Mouse (Mus musculus) forebrain, embryonic 11.5 days (tissue): ENCODE results near the gene Mpl. TPM values are rescaled to one million over a fixed set of nuclear protein-coding genes. Genes with fewer than 3 reads are reported as not detected.

ENCODE experiments used
- ATAC-seq: fragments of 200-750 bp; cut with Nextera tagmentation; replicated peaks from 2 replicates; pipeline ENCODE4 v1.8.0; 2017; ENCODE audit warnings: moderate TSS enrichment; ENCODE audit not compliant: low FRiP score
- DNase-seq: peaks from one replicate; pipeline ENCODE4 v3.0.0-alpha.2; 2017; ENCODE audit warnings: low spot score
- H3K27ac ChIP-seq: fragments of 300-500 bp; sonication (generic); 2 replicates; pipeline ENCODE4 v1.5.1; 2014; ENCODE audit warnings: low read depth, low read length
- H3K27me3 ChIP-seq: fragments of 300-500 bp; sonication (generic); 2 replicates; pipeline ENCODE4 v1.6.1; 2014; ENCODE audit warnings: mild to moderate bottlenecking, low read length, mixed read lengths; ENCODE audit not compliant: control insufficient read depth, insufficient read depth
- H3K36me3 ChIP-seq: fragments of 300-500 bp; sonication (generic); 2 replicates; pipeline ENCODE4 v1.6.1; 2014; ENCODE audit warnings: mild to moderate bottlenecking, low read length, moderate library complexity, mixed read lengths; ENCODE audit not compliant: control insufficient read depth, insufficient read depth
- H3K4me1 ChIP-seq: fragments of 300-500 bp; sonication (generic); replicated peaks from 2 replicates; pipeline ENCODE4 v1.6.1; 2014; ENCODE audit warnings: low read length, mixed read lengths; ENCODE audit not compliant: control insufficient read depth, insufficient read depth
- H3K4me2 ChIP-seq: fragments of 300-500 bp; sonication (generic); 2 replicates; pipeline ENCODE4 v1.6.1; 2014; ENCODE audit warnings: low read depth, mild to moderate bottlenecking, low read length, moderate library complexity, mixed read lengths; ENCODE audit not compliant: severe bottlenecking
- H3K4me3 ChIP-seq: fragments of 300-500 bp; sonication (generic); 2 replicates; pipeline ENCODE4 v1.5.1; 2014; ENCODE audit warnings: low read depth, low read length
- H3K9ac ChIP-seq: fragments of 300-500 bp; sonication (generic); 2 replicates; pipeline ENCODE4 v1.6.1; 2014; ENCODE audit warnings: low read length
- H3K9me3 ChIP-seq: fragments of 300-500 bp; sonication (generic); 2 replicates; pipeline ENCODE4 v1.6.1; 2016; ENCODE audit warnings: low read length, mixed read lengths; ENCODE audit not compliant: control insufficient read depth
- WGBS: fragments of 180-500 bp; shearing (Covaris S2); extraction: QIAGEN DNeasy Blood & Tissue Kit; methylation state at CpG from one replicate; pipeline ENCODE4 v1.1.7; 2014; 5-methylcytosine and 5-hydroxymethylcytosine counted together
- polyA plus RNA-seq: library from polyadenylated mRNA; unstranded; fragments of >200 nt; fragmentation: Nextera tagmentation; extraction: Ambion mirVana; gene quantifications from 2 replicates; pipeline ENCODE4 v1.2.1, GENCODE M21; 2014

Gene Mpl
- polyA plus RNA-seq, 1 experiment from 2014 or later = 1.0 TPM

DNA sequence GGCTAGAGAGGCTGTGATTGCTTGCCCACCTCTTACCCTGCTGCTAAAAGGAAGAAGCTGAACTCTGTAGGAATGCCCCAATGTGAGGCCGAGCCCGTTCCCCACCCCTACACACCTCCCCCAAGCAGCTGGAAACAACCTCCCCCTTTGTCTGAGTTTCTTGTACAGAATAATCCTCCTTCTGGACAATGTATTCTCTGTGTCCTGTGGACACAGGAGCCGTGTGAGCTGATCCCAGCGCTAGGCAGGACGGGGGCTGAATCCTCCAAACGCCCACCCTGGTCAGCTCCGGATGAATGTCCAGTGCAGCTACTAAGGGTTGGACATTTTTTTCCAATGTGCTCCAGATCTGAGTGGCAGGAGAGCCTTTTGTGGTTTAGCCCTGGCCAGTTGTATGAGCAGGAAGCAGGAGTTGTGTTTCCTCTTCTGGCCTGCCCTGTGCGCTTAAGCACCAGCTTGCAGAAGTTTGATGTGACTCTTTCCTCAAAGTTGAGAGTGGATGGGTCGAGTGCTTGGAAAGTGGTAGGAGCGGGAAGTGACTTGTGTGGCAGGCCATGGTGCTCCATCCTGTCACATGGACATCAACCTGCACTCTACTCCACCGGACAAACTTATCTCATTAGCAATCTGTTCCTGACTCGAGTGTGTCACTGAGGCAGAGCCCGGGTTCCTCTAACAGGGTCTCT is 40.1 kb downstream of the Mpl start:
- ATAC-seq = no peak
- DNase-seq = no peak
- no peak overlapping the region for H3K4me3 ChIP-seq
- H3K27me3 ChIP-seq = no peaks in the 10 kb centered on the region
- H3K4me1 ChIP-seq = no peaks in the 10 kb centered on the region
- H3K36me3 ChIP-seq = peaks cover 7% of the 10 kb centered on the region
- H3K9ac ChIP-seq = no peak overlapping the region
- H3K9me3 ChIP-seq = no peaks in the 10 kb centered on the region
- H3K4me2 ChIP-seq = no peak overlapping the region
- no peak overlapping the region for H3K27ac ChIP-seq
- WGBS = 86% methylated on average over 13 of the region's 13 CpGs

DNA sequence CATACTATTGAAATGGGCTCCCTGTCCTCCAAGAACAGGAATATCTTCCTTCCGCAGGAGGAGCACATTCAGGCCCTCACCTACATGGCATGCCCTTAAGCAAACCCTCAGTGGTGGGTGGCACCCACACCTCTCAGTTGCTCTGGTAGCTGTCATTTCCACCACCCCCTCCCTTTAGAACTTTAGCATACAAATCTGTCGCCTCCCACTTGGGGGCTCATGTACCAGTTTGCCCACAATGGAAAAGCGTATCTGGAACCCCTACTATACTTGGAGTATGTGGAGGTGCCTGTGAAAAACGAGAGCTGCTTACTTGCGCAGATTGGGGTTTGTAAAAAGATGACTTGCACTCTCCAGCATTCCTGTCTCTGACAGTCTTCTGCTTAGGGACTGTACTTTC is 41.0 kb downstream of the Mpl start:
- H3K9ac ChIP-seq = no peak overlapping the region
- peaks cover 10% of the 10 kb centered on the region for H3K36me3 ChIP-seq
- WGBS = 93% methylated on average over 5 of the region's 5 CpGs
- no peak for ATAC-seq
- no peak overlapping the region for H3K4me3 ChIP-seq
- no peak for DNase-seq
- no peaks in the 10 kb centered on the region for H3K9me3 ChIP-seq
- no peaks in the 10 kb centered on the region for H3K27me3 ChIP-seq
- no peaks in the 10 kb centered on the region for H3K4me1 ChIP-seq
- no peak overlapping the region for H3K27ac ChIP-seq
- H3K4me2 ChIP-seq = no peak overlapping the region

DNA sequence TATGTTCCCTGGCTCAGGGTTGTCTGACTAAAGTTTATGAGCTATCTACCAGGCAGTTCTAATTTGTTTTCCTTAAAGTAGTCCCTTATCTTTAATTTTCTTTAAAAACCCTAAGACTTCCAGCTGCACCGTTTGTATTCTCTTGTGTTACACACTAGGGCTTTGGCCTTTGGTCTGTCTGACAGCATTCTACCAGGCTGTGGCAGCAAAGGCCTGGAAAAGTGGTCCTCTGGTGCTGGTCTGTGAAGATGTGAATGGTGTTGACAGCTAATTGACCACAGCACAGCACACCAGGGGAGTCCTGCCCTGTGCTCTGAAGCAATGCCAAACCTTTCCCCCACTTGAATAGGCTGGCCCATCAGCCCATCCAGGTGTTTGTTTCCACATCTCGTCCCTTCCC is 41.5 kb downstream of the Mpl start:
- no peak for DNase-seq
- peaks cover 10% of the 10 kb centered on the region for H3K36me3 ChIP-seq
- WGBS = 91% methylated on average over 2 of the region's 2 CpGs

DNA sequence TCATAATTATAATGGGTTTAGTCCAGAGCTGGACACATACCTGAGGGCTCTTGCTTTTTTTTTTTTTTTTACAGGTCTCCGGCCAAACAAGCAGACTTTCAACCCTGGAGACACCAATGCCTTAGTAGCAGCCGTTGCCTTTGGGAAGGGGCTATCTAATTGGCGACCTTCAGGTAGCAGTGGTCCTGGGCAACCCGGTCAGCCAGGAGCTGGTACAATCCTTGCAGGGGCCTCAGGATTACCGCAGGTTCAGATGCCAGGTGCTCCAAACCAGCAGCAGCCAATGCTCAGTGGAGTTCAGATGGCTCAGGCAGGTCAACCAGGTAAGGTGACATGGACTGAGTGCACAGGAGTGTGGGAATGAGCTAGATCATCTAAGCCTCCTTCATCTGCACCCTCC is 43.8 kb downstream of the Mpl start:
- ATAC-seq = no peak
- Histone ChIP-seq H3K27me3 (no peaks in the 10 kb centered on the region), H3K9ac (no peak overlapping the region), H3K4me1 (peaks cover 4% of the 10 kb centered on the region; the same call in 1 of the 2 replicates), H3K4me3 (no peak overlapping the region), H3K36me3 (peaks cover 10% of the 10 kb centered on the region), H3K4me2 (no peak overlapping the region), H3K27ac (no peak overlapping the region), H3K9me3 (no peaks in the 10 kb centered on the region)
- DNase-seq = no peak
- WGBS = 94% methylated on average over 5 of the region's 5 CpGs

More for the DNA sequence above, 41.5 kb downstream of the Mpl start:
- no peak overlapping the region for H3K4me3 ChIP-seq
- no peak overlapping the region for H3K9ac ChIP-seq
- no peak overlapping the region for H3K4me2 ChIP-seq
- no peaks in the 10 kb centered on the region for H3K9me3 ChIP-seq
- no peaks in the 10 kb centered on the region for H3K27me3 ChIP-seq
- no peak overlapping the region for H3K27ac ChIP-seq
- H3K4me1 ChIP-seq = no peaks in the 10 kb centered on the region
- ATAC-seq = no peak

DNA sequence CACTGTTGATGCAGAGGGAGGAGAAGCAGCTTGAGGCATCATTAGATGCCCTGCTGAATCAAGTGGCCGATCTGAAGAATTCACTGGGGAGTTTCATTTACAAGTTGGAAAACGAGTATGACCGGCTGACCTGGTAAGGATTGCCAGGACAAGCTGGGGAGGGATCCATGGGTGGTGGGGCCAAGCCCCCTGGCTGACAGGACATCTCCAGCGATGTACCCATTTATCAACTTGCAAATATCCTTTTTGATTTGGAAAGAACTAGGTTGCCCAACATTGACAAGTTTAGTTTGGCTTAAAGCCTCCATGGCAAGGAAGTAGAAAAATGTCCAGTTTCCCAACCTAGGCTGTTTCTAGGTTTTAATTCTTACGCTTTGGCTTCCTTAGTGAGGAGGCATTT is 46.4 kb downstream of the Mpl start:
- ATAC-seq (no peak), DNase-seq (no peak)
- WGBS = 90% methylated on average over 5 of the region's 5 CpGs
- H3K9me3 ChIP-seq = no peaks in the 10 kb centered on the region
- H3K36me3 ChIP-seq = peaks cover 10% of the 10 kb centered on the region; the same call in 1 of the 2 replicates
- no peak overlapping the region for H3K27ac ChIP-seq
- no peaks in the 10 kb centered on the region for H3K27me3 ChIP-seq
- no peak overlapping the region for H3K4me3 ChIP-seq
- peaks cover 9% of the 10 kb centered on the region; the same call in 1 of the 2 replicates for H3K4me1 ChIP-seq
- H3K4me2 ChIP-seq = no peak overlapping the region
- H3K9ac ChIP-seq = no peak overlapping the region

DNA sequence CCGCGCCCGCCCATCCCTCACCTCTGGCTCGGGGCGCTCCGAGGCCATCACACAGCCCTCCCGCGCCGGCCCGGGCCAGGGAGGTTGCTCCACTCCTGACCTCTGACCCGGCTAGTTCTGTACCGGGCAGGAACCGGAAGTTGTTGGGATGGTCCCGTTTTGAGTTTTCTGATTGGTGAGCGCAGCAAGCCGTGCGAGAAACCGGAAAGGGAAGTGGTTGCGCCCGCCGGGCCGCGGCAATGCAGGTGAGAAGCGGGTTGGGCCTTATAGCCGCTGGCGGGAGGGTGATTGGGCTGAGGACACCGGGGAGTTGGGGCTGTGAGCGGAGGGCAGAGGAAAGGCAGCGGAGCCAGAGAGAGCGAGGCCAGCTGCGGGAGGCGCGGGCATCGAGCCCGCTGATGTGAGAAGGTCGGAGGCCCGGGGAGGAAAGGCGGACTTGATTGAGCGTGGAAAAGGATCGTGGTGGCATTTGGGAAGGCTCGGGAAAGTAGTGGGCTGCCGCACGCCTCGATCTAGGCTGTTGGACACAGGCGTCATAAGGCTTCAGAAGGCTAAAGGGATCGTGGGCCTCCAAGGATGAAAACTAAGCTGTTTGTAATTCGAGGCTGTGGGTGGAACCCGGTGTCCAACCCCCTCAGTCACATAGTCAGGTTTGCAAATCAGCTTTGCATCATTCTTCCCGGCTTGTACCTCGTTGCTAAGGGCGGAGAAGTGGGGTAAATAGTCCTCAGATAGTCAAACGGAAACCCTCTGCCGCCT is 48.0 kb downstream of the Mpl start, which contains the start of the genes Szt2 and Med8:
Gene Szt2 (minus strand): TSS at position 132 of the 759 bp plus-strand sequence.
Gene Med8 (plus strand): TSS at position 196 of the 759 bp plus-strand sequence.
- peak; percentile 96 for ATAC-seq
- H3K27me3 ChIP-seq = no peaks in the 10 kb centered on the region

DNA sequence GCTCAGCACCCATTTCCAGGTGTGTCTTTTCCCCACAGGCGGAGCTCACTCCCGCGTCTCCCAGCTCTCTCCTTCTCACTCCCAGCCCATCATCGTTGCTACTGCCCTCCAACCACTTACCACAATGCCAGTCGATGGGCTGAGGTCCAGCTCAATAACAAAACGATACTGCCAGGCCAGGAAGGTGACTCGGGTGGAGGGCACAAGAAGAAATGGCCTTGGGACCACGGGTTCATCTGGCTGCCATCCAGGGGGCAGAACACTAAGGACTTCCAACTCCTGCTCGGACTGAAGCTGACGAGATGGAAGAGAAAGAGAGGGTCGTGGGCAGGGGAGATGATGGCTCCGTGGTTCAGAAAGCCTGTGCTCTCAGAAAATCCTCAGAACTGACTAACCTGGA is 54.6 kb downstream of the Mpl start:
- WGBS = 91% methylated on average over 12 of the region's 12 CpGs
- Histone ChIP-seq H3K9me3 (no peaks in the 10 kb centered on the region), H3K36me3 (peaks cover 8% of the 10 kb centered on the region; the same call in 1 of the 2 replicates), H3K4me3 (no peak overlapping the region), H3K27me3 (no peaks in the 10 kb centered on the region), H3K9ac (no peak overlapping the region), H3K27ac (no peak overlapping the region), H3K4me2 (no peak overlapping the region), H3K4me1 (no peaks in the 10 kb centered on the region)
- ATAC-seq (no peak), DNase-seq (no peak)

More for the DNA sequence above, 48.0 kb downstream of the Mpl start, which contains the start of the genes Szt2 and Med8:
- Histone ChIP-seq H3K9ac (peak within 1 kb of the TSS; percentile 88), H3K4me2 (peak within 1 kb of the TSS; percentile 88), H3K36me3 (peaks cover 10% of the 10 kb centered on the region; the same call in 1 of the 2 replicates), H3K4me1 (peaks cover 9% of the 10 kb centered on the region; the same call in 1 of the 2 replicates), H3K4me3 (peak within 1 kb of the TSS; percentile 88), H3K27ac (no peak within 1 kb of the TSS; the same call in 1 of the 2 replicates), H3K9me3 (no peaks in the 10 kb centered on the region)
- DNase-seq = peak; percentile 89
- WGBS = under 1% methylated on average over 53 of the region's 53 CpGs

DNA sequence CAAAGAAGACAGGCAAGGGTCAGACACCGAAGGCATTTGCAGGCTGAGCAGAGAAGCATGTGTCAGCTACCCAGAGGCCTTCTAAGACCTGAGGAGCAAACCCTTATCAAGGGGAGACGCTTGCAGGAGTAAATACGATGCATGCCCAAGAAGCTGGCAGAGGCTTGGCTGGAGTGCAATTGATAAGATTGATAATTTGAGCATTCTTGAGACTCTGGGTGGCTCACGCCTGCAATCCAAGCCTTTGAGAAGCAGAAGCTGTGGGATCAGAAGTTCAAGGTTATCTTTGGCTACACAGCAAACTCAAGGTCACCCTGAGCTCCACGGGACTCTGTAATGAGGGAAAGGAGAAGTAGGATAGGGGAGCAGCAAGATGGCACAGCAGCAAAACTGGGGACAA is 55.4 kb downstream of the Mpl start:
- no peak for ATAC-seq
- 90% methylated on average over 5 of the region's 5 CpGs for WGBS
- Histone ChIP-seq H3K27ac (no peak overlapping the region), H3K36me3 (peaks cover 8% of the 10 kb centered on the region; the same call in 1 of the 2 replicates), H3K4me3 (no peak overlapping the region), H3K9me3 (no peaks in the 10 kb centered on the region), H3K4me1 (no peaks in the 10 kb centered on the region), H3K9ac (no peak overlapping the region), H3K4me2 (no peak overlapping the region), H3K27me3 (no peaks in the 10 kb centered on the region)
- no peak for DNase-seq
